Mouse (Mus musculus) cortical plate, adult 2 months (tissue): ENCODE results near the gene Csgalnact2.

ENCODE experiments used
- CTCF ChIP-seq: fragments of 200-500 bp; IDR thresholded peaks from 2 replicates; pipeline ENCODE4 v1.5.1; 2011; ENCODE audit warnings: mild to moderate bottlenecking, control low read depth, low read length; ENCODE audit not compliant: insufficient read depth; ENCODE audit errors: extremely low read depth
- POLR2A ChIP-seq: fragments of 200-500 bp; IDR thresholded peaks from 2 replicates; pipeline ENCODE4 v1.6.1; 2011; ENCODE audit warnings: mild to moderate bottlenecking, low read length, control low read depth; ENCODE audit not compliant: insufficient read depth; ENCODE audit errors: extremely low read depth

DNA sequence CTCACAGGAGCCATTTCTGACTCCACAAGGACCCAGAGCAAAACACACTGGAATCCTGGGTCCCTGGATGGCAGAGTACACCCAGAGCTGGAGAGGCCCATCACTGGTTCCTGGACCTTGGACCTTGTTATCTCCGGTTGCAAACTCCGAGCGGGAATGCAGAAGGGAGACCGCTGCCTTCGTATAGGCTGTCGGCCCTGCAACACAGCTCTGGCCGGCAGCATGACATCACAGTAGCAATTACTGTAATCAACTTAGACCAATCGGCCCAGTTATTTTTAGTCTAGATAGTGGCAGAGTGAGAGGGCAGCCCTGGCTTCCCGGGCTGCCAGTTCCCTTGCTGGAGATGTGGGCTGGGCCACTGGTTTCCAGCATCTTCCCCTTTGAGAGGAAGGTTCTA is 49.7 kb upstream of the Csgalnact2 start:
- TF ChIP-seq CTCF, result no peak
- no peak for TF ChIP-seq POLR2A
